Mouse (Mus musculus): Measurements from ENCODE around the gene Med24. TPM values are rescaled to one million over a fixed set of nuclear protein-coding genes. Genes with fewer than 3 reads are reported as not detected.

Med24 gene
- polyA plus RNA-seq, 1 experiment from 2014 or later: 80.0 TPM

GRCm38 (mm10) chr11:98707401-98708281, 21.6 kb downstream of the Med24 start:
- Histone ChIP-seq H3K4me2 (replicated peaks) (no peak overlapping the region), H3K4me3 (no peak overlapping the region), H3K36me3 (peaks cover 79% of the 10 kb centered on the region), H3K9ac (no peak overlapping the region), H3K9me3 (no peaks in the 10 kb centered on the region), H3K27ac (no peak overlapping the region), H3K4me1 (no peaks in the 10 kb centered on the region), H3K27me3 (replicated peaks) (no peaks in the 10 kb centered on the region)
- 89% methylated on average over 22 of the region's 22 CpGs for WGBS
- no peak for ATAC-seq (ENCODE audit: low FRiP score, low read depth)

GRCm38 (mm10) chr11:98705021-98705420, 24.2 kb downstream of the Med24 start:
- Histone ChIP-seq H3K4me2 (replicated peaks) (no peak overlapping the region), H3K27ac (no peak overlapping the region), H3K9me3 (no peaks in the 10 kb centered on the region), H3K4me3 (no peak overlapping the region), H3K4me1 (no peaks in the 10 kb centered on the region), H3K9ac (no peak overlapping the region), H3K36me3 (peaks cover 62% of the 10 kb centered on the region), H3K27me3 (replicated peaks) (no peaks in the 10 kb centered on the region)
- 88% methylated on average over 10 of the region's 10 CpGs for WGBS
- no peak for ATAC-seq (ENCODE audit: low FRiP score, low read depth)

DNA sequence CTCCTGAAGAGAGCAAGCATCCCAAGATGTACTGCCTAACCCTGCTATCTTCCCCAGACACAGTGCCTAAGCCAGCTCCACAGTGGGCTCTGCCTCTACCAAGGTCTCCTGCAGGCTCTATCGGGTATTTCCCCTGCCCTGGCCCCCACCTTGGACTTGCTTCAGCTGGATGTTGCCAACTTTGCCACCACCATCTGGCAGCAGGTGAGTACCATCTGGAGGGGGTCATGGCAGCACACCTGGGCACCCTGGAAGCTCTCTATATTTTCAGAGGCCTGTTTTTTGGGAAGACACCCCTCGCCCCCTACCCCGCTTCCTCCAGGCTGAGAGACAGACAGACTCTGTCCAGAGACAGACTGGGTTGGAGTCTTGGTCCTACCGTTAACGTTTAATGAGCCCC, 26.9 kb downstream of the Med24 start:
- WGBS: 69% methylated on average over 5 of the region's 5 CpGs
- H3K27ac ChIP-seq: no peak overlapping the region
- no peak overlapping the region for H3K4me2 ChIP-seq (replicated peaks)
- no peaks in the 10 kb centered on the region for H3K27me3 ChIP-seq (replicated peaks)
- no peak for ATAC-seq (ENCODE audit: low FRiP score, low read depth)
- no peak overlapping the region for H3K9ac ChIP-seq
- H3K4me3 ChIP-seq: no peak overlapping the region
- no peaks in the 10 kb centered on the region for H3K9me3 ChIP-seq
- H3K36me3 ChIP-seq: peaks cover 37% of the 10 kb centered on the region
- no peaks in the 10 kb centered on the region for H3K4me1 ChIP-seq

GRCm38 (mm10) chr11:98701213-98701670, 28.0 kb downstream of the Med24 start, which contains the start of gene Csf3:
Gene Csf3, plus strand, starts transcription at chr11:98701263.
- Histone ChIP-seq H3K36me3 (peaks cover 34% of the 10 kb centered on the region), H3K9ac (0 out of 2 replicates have a peak within 1 kb of the TSS, but pooled peaks have one; percentile 23), H3K4me1 (no peaks in the 10 kb centered on the region), H3K27ac (no peak within 1 kb of the TSS), H3K9me3 (no peaks in the 10 kb centered on the region), H3K4me2 (replicated peaks) (no peak within 1 kb of the TSS), H3K4me3 (no peak within 1 kb of the TSS), H3K27me3 (replicated peaks) (no peaks in the 10 kb centered on the region)
- ATAC-seq (ENCODE audit: low FRiP score, low read depth): no peak
- WGBS: 31% methylated on average over 10 of the region's 10 CpGs

- 47% methylated on average over 4 of the region's 4 CpGs for WGBS
- no peaks in the 10 kb centered on the region for H3K9me3 ChIP-seq
- no peak overlapping the region for H3K4me2 ChIP-seq (replicated peaks)
- H3K36me3 ChIP-seq: peaks cover 34% of the 10 kb centered on the region
- no peak overlapping the region for H3K4me3 ChIP-seq
- no peak for ATAC-seq (ENCODE audit: low FRiP score, low read depth)
- no peak overlapping the region for H3K27ac ChIP-seq
- H3K4me1 ChIP-seq: no peaks in the 10 kb centered on the region
- no peak overlapping the region for H3K9ac ChIP-seq
- H3K27me3 ChIP-seq (replicated peaks): no peaks in the 10 kb centered on the region
These were observed 29.3 kb downstream of the Med24 start for GRCm38 (mm10) chr11:98699911-98700310.

DNA sequence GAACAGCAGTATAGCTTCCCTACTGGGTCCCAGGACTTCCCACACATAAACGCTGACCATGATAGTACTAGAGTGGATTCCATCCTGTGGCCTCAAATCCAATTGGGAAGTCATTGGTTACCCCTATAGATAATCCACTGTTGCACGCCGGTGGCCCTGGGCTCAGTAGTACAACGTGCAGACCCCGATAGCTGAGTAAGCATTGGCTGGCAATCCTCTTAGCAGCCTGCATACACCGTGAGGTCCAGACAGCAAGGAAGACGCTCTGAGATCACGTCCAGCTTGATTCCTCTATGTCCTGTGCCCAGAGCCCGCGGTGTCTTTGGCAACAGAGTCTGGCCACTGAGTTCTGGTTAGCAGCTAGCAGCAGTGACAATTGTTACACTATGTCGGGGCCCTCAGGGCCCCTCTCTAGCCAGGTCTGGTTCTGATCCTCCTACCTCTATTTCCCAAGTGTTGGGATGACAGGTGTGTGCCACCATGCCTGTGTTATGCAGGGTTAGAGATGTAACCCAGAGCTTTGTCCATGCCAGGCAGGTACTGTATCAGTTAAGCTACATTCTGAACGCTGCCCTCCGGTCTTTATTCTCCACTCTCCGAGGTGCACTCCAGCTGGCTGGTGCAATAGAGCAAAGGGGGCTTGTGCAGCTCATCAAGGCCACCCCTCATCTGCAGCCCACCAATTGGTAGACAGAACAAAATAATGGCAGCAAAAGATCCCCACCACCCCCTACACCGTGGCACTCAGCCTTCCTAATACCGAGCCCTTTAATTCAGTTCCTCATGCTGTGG, 30.2 kb downstream of the Med24 start:
- 85% methylated on average over 16 of the region's 16 CpGs for WGBS
- Histone ChIP-seq H3K4me3 (no peak overlapping the region), H3K4me2 (replicated peaks) (no peak overlapping the region), H3K27ac (no peak overlapping the region), H3K4me1 (no peaks in the 10 kb centered on the region), H3K9ac (no peak overlapping the region), H3K9me3 (no peaks in the 10 kb centered on the region), H3K27me3 (replicated peaks) (no peaks in the 10 kb centered on the region), H3K36me3 (peaks cover 34% of the 10 kb centered on the region)
- ATAC-seq (ENCODE audit: low FRiP score, low read depth): no peak

DNA sequence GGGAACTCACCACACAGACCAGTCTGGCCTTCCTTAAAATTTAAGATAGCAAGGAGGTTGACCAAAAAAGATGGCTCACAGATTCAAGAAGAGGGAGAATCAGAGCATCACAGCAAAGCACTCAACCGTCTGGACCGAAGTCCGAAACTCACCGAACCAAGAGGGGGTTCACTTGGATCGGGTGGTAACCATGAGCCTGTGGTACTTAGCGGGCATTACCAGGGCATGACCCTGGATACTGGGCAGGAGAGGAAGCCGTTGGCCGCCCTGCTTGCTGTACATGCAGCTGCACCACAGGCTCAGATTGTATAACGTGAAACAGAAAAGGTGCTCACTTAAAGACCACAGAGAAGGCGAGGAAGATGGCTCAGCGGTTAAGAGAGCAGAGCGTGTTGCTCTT, 32.0 kb downstream of the Med24 start:
- Histone ChIP-seq H3K4me3 (no peak overlapping the region), H3K9ac (no peak overlapping the region), H3K9me3 (no peaks in the 10 kb centered on the region), H3K27me3 (replicated peaks) (no peaks in the 10 kb centered on the region), H3K27ac (no peak overlapping the region), H3K4me2 (replicated peaks) (no peak overlapping the region), H3K36me3 (peaks cover 49% of the 10 kb centered on the region), H3K4me1 (no peaks in the 10 kb centered on the region)
- WGBS: 90% methylated on average over 12 of the region's 12 CpGs
- ATAC-seq (ENCODE audit: low FRiP score, low read depth): no peak

- Histone ChIP-seq H3K4me1 (no peaks in the 10 kb centered on the region), H3K36me3 (peaks cover 55% of the 10 kb centered on the region)
- 86% methylated on average over 14 of the region's 14 CpGs for WGBS
These were observed 32.6 kb downstream of the Med24 start for GRCm38 (mm10) chr11:98696454-98697216.

DNA sequence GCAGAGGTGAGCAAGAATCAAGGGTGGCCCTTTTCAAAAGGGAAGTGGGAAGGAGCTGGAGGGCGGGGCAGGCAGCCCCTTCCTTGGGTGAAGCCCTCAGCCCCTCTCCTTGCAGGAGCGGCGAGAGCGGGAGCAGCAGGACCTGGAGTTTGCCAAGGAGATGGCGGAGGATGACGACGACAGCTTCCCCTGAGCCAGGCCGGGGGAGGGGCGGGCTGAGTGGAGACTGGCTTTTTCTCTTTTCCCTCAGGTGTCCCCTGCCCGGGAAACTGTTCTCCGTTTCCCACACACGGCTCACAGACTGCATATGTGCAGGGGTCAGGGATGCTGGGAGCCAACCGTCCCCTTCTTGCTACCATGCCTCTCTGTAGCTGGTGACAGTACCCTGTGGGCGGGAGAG, 33.8 kb downstream of the Med24 start:
- Histone ChIP-seq H3K27ac (no peak overlapping the region), H3K27me3 (replicated peaks) (no peaks in the 10 kb centered on the region), H3K9me3 (no peaks in the 10 kb centered on the region), H3K9ac (no peak overlapping the region), H3K36me3 (peaks cover 67% of the 10 kb centered on the region), H3K4me3 (no peak overlapping the region), H3K4me1 (no peaks in the 10 kb centered on the region), H3K4me2 (replicated peaks) (no peak overlapping the region)
- 77% methylated on average over 14 of the region's 14 CpGs for WGBS
- ATAC-seq (ENCODE audit: low FRiP score, low read depth): no peak

More at GRCm38 (mm10) chr11:98696454-98697216, 32.6 kb downstream of the Med24 start:
- ATAC-seq (ENCODE audit: low FRiP score, low read depth): no peak
- Histone ChIP-seq H3K4me3 (no peak overlapping the region), H3K27me3 (replicated peaks) (no peaks in the 10 kb centered on the region), H3K9me3 (no peaks in the 10 kb centered on the region), H3K9ac (no peak overlapping the region), H3K27ac (no peak overlapping the region), H3K4me2 (replicated peaks) (no peak overlapping the region)

- no peak overlapping the region for H3K27ac ChIP-seq
- no peaks in the 10 kb centered on the region for H3K27me3 ChIP-seq (replicated peaks)
- WGBS: 88% methylated on average over 9 of the region's 9 CpGs
- H3K36me3 ChIP-seq: peaks cover 78% of the 10 kb centered on the region
- no peaks in the 10 kb centered on the region for H3K9me3 ChIP-seq
- ATAC-seq (ENCODE audit: low FRiP score, low read depth): no peak
- H3K4me3 ChIP-seq: no peak overlapping the region
- H3K9ac ChIP-seq: no peak overlapping the region
- H3K4me2 ChIP-seq (replicated peaks): no peak overlapping the region
- no peaks in the 10 kb centered on the region for H3K4me1 ChIP-seq
These were observed 34.9 kb downstream of the Med24 start for GRCm38 (mm10) chr11:98694301-98694700.

GRCm38 (mm10) chr11:98693746-98694145, 35.5 kb downstream of the Med24 start:
- Histone ChIP-seq H3K27me3 (replicated peaks) (no peaks in the 10 kb centered on the region), H3K4me3 (no peak overlapping the region), H3K4me2 (replicated peaks) (no peak overlapping the region), H3K4me1 (no peaks in the 10 kb centered on the region), H3K27ac (no peak overlapping the region), H3K36me3 (peaks cover 81% of the 10 kb centered on the region), H3K9ac (no peak overlapping the region), H3K9me3 (no peaks in the 10 kb centered on the region)
- ATAC-seq (ENCODE audit: low FRiP score, low read depth): no peak
- 94% methylated on average over 9 of the region's 9 CpGs for WGBS

DNA sequence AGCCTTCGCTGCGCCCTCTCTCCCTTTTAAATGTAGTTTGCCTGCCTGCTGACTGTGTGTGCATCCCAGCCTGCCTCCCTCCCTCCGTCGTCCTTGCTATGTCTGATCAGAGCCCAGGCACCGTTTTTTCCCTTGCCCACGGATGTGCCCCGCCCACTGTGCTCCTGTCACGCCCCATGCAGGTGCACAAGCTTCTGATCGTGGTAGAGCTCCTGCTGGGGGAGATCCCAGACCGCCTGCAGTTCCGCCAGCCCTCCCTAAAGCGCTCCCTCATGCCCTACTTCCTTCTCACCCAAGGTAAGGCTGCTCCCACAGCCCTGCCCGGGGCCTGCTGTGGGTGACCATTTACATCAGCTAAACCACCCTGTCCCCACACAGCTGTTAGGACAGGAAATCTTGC, 36.0 kb downstream of the Med24 start:
- ATAC-seq (ENCODE audit: low FRiP score, low read depth): no peak
- H3K4me1 ChIP-seq: no peaks in the 10 kb centered on the region
- H3K27ac ChIP-seq: no peak overlapping the region
- H3K4me2 ChIP-seq (replicated peaks): no peak overlapping the region
- no peak overlapping the region for H3K4me3 ChIP-seq
- H3K9ac ChIP-seq: no peak overlapping the region
- peaks cover 85% of the 10 kb centered on the region for H3K36me3 ChIP-seq
- H3K27me3 ChIP-seq (replicated peaks): no peaks in the 10 kb centered on the region
- no peaks in the 10 kb centered on the region for H3K9me3 ChIP-seq
- 74% methylated on average over 13 of the region's 13 CpGs for WGBS
